Mouse (Mus musculus) midbrain, postnatal 0 days (tissue): Measurements from ENCODE around the gene Foxp1. TPM values are rescaled to one million over a fixed set of nuclear protein-coding genes. Genes with fewer than 3 reads are reported as not detected.

Experiments
- ATAC-seq: fragments of 200-750 bp; cut with Nextera tagmentation; 2 replicates; pipeline ENCODE4 v1.8.0; 2017; ENCODE audit warnings: moderate number of reproducible peaks, mild to moderate bottlenecking, moderate TSS enrichment, moderate library complexity; ENCODE audit not compliant: low FRiP score
- DNase-seq: peaks from one replicate; pipeline ENCODE4 v3.0.0-alpha.2; 2015; ENCODE audit warnings: low spot score
- H3K27ac ChIP-seq: fragments of 300-500 bp; sonication (generic); 2 replicates; pipeline ENCODE4 v1.5.1; 2014; ENCODE audit warnings: low read depth, mild to moderate bottlenecking, low read length, mixed read lengths
- H3K27me3 ChIP-seq: fragments of 300-500 bp; sonication (generic); 2 replicates; pipeline ENCODE4 v1.6.1; 2014; ENCODE audit warnings: low read length, control low read depth, mixed read lengths; ENCODE audit not compliant: insufficient read depth
- H3K36me3 ChIP-seq: fragments of 300-500 bp; sonication (generic); 2 replicates; pipeline ENCODE4 v1.6.1; 2014; ENCODE audit warnings: low read length, control low read depth, mixed read lengths; ENCODE audit not compliant: insufficient read depth
- H3K4me1 ChIP-seq: fragments of 300-500 bp; sonication (generic); 2 replicates; pipeline ENCODE4 v1.6.1; 2014; ENCODE audit warnings: mild to moderate bottlenecking, control low read depth, antibody characterized with exemption, low read length, mixed read lengths; ENCODE audit not compliant: insufficient read depth
- H3K4me2 ChIP-seq: fragments of 300-500 bp; sonication (generic); 2 replicates; pipeline ENCODE4 v1.6.1; 2014; ENCODE audit warnings: low read depth, mild to moderate bottlenecking, low read length, mixed read lengths; ENCODE audit not compliant: poor library complexity, severe bottlenecking
- H3K4me3 ChIP-seq: fragments of 300-500 bp; sonication (generic); 2 replicates; pipeline ENCODE4 v1.5.1; 2014; ENCODE audit warnings: low read depth, mild to moderate bottlenecking, low read length, moderate library complexity
- H3K9ac ChIP-seq: fragments of 300-500 bp; sonication (generic); replicated peaks from 2 replicates; pipeline ENCODE4 v1.6.1; 2014; ENCODE audit warnings: mild to moderate bottlenecking, low read length, moderate library complexity, mixed read lengths; ENCODE audit not compliant: poor library complexity, severe bottlenecking
- H3K9me3 ChIP-seq: fragments of 300-500 bp; sonication (generic); 2 replicates; pipeline ENCODE4 v1.6.1; 2016; ENCODE audit warnings: low read length, control low read depth
- CTCF ChIP-seq: IDR thresholded peaks from 2 replicates; pipeline ENCODE4 v1.5.1; 2016; ENCODE audit warnings: antibody characterized with exemption, mild to moderate bottlenecking
- WGBS: fragments of 180-500 bp; shearing (Covaris S2); extraction: QIAGEN DNeasy Blood & Tissue Kit; methylation state at CpG from one replicate; pipeline ENCODE4 v1.1.7; 2014; 5-methylcytosine and 5-hydroxymethylcytosine counted together
- polyA plus RNA-seq: library from polyadenylated mRNA; unstranded; fragments of >200 nt; fragmentation: Nextera tagmentation; extraction: Ambion mirVana; gene quantifications from 2 replicates; pipeline ENCODE4 v1.2.1, GENCODE M21; 2015
- total RNA-seq: library from RNA; depleted of rRNA; stranded (reverse); fragments of >200 nt; gene quantifications from 2 replicates; pipeline ENCODE4 v1.2.3, GENCODE M21; 2014

Foxp1 gene
- total and polyA plus RNA-seq, 2 experiments from 2014 or later: 71.1 to 74.3 TPM

DNA sequence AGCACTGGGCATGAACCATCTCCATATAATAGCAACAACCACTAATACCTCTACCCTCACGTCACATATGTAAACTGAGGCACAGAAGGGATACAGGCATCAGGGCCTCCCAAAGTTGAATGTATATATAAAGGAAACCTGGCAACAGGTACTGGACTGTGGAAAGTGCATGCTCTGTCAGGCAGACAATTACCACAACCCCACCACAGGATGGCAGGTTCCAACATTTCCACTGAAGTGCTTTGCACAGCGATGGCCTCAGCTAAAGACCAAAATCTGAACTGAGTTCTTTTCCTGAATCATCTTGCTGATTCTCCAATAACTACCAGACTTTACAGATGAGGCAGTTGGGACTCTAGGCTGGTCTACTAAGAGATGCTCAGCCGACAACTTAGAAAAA, 217.3 kb downstream of the Foxp1 start:
- Histone ChIP-seq H3K9ac (no peak overlapping the region), H3K4me3 (no peak overlapping the region), H3K4me2 (no peak overlapping the region), H3K9me3 (no peaks in the 10 kb centered on the region), H3K27ac (no peak overlapping the region), H3K36me3 (no peaks in the 10 kb centered on the region), H3K4me1 (no peaks in the 10 kb centered on the region), H3K27me3 (no peaks in the 10 kb centered on the region)
- ATAC-seq (no peak), DNase-seq (no peak)
- no peak for TF ChIP-seq CTCF
- 96% methylated on average over 3 of the region's 3 CpGs for WGBS

DNA sequence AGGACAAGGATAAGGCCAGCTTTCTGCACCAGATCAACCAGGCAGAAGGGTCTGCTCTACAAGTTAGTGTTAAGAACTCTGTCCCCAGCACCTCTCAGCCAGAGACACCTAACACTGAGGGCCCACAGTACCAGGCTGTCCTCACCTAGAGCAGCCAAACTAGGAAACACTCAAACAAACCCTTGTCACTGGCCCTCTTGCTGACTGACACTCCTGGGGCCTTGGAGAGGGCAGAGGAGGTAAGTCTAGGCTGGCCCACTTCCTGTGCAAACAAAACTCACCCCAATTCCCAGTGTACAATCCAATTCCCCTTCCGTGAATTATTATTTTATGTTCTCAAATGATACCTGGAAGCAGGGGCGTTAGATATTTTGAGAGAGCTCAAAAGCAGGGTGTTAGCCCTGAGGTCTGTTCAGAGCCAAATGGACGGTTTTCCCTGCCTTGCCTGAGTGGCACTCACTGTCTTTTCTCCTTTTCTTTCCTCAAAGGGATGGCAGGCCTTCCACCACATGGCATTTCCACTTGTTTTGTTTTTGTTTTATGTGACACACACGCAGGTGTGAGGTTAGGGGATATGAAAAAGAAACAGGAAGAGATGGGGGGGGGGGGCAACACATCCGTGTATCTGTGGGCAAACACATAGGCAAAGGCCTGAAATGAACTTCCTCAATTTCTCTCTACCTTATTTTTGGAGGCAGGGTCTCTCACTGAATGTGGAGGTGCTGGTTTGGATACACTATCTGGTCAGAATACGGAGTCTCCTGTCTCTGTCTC, 219.7 kb downstream of the Foxp1 start:
- Histone ChIP-seq H3K36me3 (no peaks in the 10 kb centered on the region), H3K9me3 (no peaks in the 10 kb centered on the region), H3K27me3 (no peaks in the 10 kb centered on the region), H3K4me2 (no peak overlapping the region), H3K27ac (no peak overlapping the region), H3K4me1 (no peaks in the 10 kb centered on the region), H3K9ac (no peak overlapping the region), H3K4me3 (no peak overlapping the region)
- ATAC-seq (no peak), DNase-seq (no peak)
- no peak for TF ChIP-seq CTCF
- WGBS: 91% methylated on average over 6 of the region's 6 CpGs

DNA sequence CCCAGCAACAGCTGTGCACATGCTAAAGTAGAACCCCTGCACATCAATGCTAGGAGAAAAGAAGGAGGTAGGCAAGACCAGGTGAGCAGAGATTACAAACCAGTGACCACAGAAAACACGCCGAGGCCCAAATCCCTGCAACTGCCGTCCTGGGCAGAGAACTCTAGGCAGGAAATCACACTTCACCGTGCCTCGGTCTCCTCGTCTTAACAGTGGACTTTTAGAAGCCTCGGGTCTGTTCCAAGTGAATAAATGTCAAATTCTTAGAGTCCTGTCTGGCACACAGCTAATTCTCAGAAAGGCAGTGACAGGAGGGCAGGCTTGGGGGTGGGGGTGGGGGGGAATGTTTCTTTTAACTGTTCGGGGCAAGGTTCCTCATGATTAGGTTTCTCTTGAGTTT, 220.6 kb downstream of the Foxp1 start:
- Histone ChIP-seq H3K9me3 (no peaks in the 10 kb centered on the region), H3K27ac (no peak overlapping the region), H3K4me3 (no peak overlapping the region), H3K4me2 (no peak overlapping the region), H3K36me3 (no peaks in the 10 kb centered on the region), H3K9ac (no peak overlapping the region), H3K27me3 (no peaks in the 10 kb centered on the region), H3K4me1 (no peaks in the 10 kb centered on the region)
- ATAC-seq (no peak), DNase-seq (no peak)
- no peak for TF ChIP-seq CTCF
- WGBS: 82% methylated on average over 8 of the region's 8 CpGs

DNA sequence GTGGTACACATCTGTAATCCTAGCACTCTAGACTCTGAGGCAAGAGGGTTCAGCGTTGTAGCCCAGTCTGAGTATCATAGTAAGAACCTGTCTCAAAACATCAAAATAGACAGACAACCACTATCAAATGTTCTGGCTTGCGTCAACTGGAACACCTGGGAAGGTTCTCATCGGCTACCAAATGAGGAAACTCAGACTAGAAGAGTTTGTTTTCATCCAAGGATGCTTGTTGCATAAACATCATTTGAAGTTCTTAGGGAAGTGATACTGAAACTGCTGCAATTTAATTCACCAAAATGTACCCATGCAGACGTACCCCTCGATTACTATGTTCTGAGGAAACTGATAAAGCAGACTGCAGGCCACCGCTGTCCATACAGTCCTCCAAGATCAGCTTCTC, 222.3 kb downstream of the Foxp1 start:
- Histone ChIP-seq H3K36me3 (no peaks in the 10 kb centered on the region), H3K9me3 (no peaks in the 10 kb centered on the region), H3K27ac (no peak overlapping the region), H3K9ac (no peak overlapping the region), H3K27me3 (no peaks in the 10 kb centered on the region), H3K4me1 (no peaks in the 10 kb centered on the region), H3K4me2 (no peak overlapping the region), H3K4me3 (no peak overlapping the region)
- ATAC-seq (no peak), DNase-seq (no peak)
- TF ChIP-seq CTCF: no peak
- WGBS: 94% methylated on average over 6 of the region's 6 CpGs

DNA sequence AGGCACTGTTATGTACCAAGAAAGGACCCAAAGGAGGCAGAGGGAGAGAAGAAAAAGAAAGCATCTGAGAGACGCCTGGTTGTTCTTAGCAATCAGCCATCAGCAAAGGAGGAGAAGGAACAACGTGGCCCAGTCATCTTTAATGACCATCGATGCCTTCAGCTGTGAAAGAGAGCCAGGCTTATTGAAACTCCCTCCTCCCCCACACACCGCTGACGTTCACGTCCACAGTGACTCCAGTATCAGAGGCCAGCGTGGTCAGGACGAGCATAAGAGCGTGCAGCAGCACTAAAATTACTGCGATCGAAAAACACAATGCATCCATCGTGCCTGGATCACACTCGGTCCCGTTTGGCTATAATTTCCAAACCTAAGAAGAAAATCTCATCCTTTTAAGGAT, 223.3 kb downstream of the Foxp1 start:
- no peak overlapping the region for H3K4me3 ChIP-seq
- no peaks in the 10 kb centered on the region for H3K9me3 ChIP-seq
- no peak overlapping the region for H3K9ac ChIP-seq
- WGBS: 72% methylated on average over 14 of the region's 14 CpGs
- H3K4me1 ChIP-seq: no peaks in the 10 kb centered on the region
- DNase-seq (no peak), ATAC-seq (no peak)
- no peaks in the 10 kb centered on the region for H3K27me3 ChIP-seq
- H3K36me3 ChIP-seq: no peaks in the 10 kb centered on the region
- H3K27ac ChIP-seq: no peak overlapping the region
- TF ChIP-seq CTCF: no peak
- H3K4me2 ChIP-seq: no peak overlapping the region

DNA sequence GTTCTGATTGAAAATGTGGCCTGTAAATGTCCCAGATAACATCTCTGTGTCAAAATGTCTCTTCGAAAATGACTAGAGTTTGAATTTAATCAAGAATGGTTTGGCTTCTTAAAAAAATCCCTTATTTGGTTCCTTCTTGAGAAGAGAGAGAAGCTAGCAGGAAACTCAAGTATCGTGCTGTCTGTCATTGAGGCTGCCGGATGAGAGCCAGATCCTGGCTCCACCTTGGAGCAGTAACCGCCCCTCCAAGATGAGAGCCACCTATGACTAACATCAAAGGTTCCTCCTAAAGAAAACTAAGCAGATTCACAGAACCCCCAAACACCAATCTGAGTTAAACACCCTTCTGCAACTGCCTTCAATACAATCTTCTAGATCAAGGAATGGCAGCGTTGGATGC, 225.0 kb downstream of the Foxp1 start:
- H3K27ac ChIP-seq: no peak overlapping the region
- DNase-seq (no peak), ATAC-seq (no peak)
- H3K4me1 ChIP-seq: no peaks in the 10 kb centered on the region
- no peak overlapping the region for H3K9ac ChIP-seq
- no peaks in the 10 kb centered on the region for H3K9me3 ChIP-seq
- no peaks in the 10 kb centered on the region for H3K27me3 ChIP-seq
- no peak for TF ChIP-seq CTCF
- 96% methylated on average over 5 of the region's 5 CpGs for WGBS
- no peak overlapping the region for H3K4me3 ChIP-seq
- H3K36me3 ChIP-seq: no peaks in the 10 kb centered on the region
- no peak overlapping the region for H3K4me2 ChIP-seq
